Mouse (Mus musculus): ENCODE measurements around the gene Aldob. TPM values are rescaled to one million over a fixed set of nuclear protein-coding genes. Genes with fewer than 3 reads are reported as not detected.
A peak's percentile ranks its signal among the peaks of the same experiment; 100 is the strongest.

Gene Aldob
- polyA plus RNA-seq, 1 experiment from 2014 or later: 0.25 TPM

DNA sequence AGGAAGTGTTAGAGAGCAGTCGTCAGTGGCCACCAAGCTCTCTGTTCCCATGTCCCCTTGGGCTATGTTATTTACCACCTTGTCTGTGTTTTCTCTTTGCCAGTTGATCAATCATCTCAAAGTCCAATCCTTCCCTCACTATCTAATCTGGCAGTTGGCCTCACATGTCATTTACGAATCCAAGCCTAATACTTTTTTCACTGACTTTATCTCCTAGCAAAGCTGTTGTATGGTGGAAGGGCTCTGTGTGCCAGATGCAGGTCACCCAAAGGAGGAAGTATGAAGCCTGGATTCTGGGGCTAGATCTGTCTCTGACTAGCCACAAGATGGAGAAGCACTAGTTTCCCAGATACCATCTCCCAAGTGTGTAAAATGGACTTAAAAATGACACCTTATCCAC lies 8.8 kb upstream of the Aldob start:
- H3K27ac ChIP-seq: no peak overlapping the region
- no peak overlapping the region for H3K4me2 ChIP-seq
- ATAC-seq (replicated peaks): no peak
- H3K27me3 ChIP-seq (replicated peaks): no peaks in the 10 kb centered on the region
- H3K4me3 ChIP-seq: no peak overlapping the region
- no peaks in the 10 kb centered on the region; the same call in 1 of the 2 replicates for H3K4me1 ChIP-seq
- no peaks in the 10 kb centered on the region for H3K36me3 ChIP-seq (replicated peaks)
- 91% methylated on average over 2 of the region's 2 CpGs for WGBS
- no peaks in the 10 kb centered on the region for H3K9me3 ChIP-seq
- no peak overlapping the region for H3K9ac ChIP-seq

DNA sequence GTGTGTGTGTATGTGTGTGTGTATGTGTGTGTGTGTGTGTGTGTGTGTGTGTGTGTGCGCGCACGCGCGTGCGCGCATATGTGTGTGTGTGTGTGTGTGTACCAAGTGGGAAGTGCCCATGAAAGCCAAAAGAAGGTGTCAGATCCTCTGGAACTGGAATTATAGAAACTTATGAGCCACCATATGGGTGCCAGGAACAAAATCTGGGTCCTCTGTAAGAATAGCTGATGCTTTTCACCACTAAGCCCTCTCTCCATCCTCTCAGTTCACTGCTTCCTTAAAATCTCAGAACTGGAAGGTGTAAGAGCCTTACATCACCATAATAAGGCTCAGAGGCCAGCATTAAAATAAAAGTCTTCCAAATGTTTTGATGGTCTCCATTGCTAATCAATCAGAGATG lies 8.0 kb upstream of the Aldob start:
- no peaks in the 10 kb centered on the region for H3K27me3 ChIP-seq (replicated peaks)
- no peak overlapping the region for H3K9ac ChIP-seq
- H3K4me3 ChIP-seq: no peak overlapping the region
- no peaks in the 10 kb centered on the region for H3K9me3 ChIP-seq
- H3K4me2 ChIP-seq: no peak overlapping the region
- H3K4me1 ChIP-seq: no peaks in the 10 kb centered on the region; the same call in 1 of the 2 replicates
- H3K36me3 ChIP-seq (replicated peaks): no peaks in the 10 kb centered on the region
- WGBS: 99% methylated on average over 7 of the region's 7 CpGs
- ATAC-seq (replicated peaks): no peak
- no peak overlapping the region for H3K27ac ChIP-seq

DNA sequence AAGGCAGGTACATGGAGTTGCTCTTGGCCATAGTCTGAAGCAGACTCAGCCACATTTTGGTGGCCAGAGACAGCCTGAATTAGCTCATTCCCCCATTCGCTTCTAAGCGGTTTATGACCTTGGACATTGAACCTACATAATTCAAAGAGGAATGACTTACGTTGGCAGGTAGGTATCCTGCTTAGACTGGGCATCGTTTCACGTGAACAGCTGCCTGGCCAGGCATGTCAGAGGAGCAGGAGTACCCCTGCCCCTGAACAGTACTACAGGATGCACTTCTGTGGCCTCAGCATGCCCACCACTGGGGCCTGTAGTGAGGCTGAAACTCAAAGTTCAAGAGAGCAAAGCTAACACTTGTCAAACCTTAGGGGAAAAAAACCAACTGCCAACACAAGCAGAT lies 4.0 kb upstream of the Aldob start:
- H3K4me1 ChIP-seq: no peaks in the 10 kb centered on the region
- H3K27ac ChIP-seq: no peak overlapping the region
- no peak overlapping the region for H3K4me2 ChIP-seq
- no peaks in the 10 kb centered on the region for H3K36me3 ChIP-seq (replicated peaks)
- 86% methylated on average over 5 of the region's 5 CpGs for whole genome bisulfite sequencing
- no peaks in the 10 kb centered on the region for H3K9me3 ChIP-seq
- H3K9ac ChIP-seq: no peak overlapping the region
- no peak for ATAC-seq (replicated peaks)
- H3K27me3 ChIP-seq (replicated peaks): no peaks in the 10 kb centered on the region
- no peak overlapping the region for H3K4me3 ChIP-seq

DNA sequence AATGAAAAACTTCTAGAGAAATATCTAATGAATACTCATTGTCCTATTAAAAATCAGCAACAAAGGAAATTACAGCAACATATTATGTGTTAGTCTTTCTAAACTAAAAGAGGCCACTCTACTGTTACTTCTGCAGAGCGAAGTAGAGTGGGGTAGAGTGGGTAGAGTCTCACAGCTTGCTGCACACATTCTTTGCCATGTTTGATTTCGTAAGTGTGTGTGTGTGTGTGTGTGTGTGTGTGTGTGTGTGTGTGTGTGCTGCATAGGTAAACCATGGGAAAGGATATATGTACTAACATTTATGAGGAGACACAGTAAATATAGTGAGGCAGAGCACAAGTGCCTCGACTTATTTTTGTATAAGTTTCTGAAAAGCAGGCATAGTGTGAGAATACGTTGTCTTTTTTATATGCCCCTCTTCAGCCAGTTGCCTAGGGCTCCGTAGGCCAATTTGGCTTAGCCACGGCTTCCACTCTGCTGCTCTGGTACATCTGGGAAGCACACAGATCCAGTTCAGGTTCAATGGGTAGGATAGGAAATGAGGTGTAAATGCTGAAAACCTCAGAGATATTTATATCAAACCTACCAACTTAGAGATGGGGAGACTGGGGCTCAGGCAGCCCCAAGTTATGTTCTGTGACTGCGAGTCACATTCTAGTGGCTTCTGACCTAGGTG lies 1.7 kb downstream of the Aldob start:
- 89% methylated on average over 7 of the region's 7 CpGs for WGBS
- H3K9me3 ChIP-seq: no peaks in the 10 kb centered on the region
- no peak overlapping the region for H3K4me3 ChIP-seq
- no peak overlapping the region for H3K9ac ChIP-seq
- no peak overlapping the region for H3K4me2 ChIP-seq
- no peaks in the 10 kb centered on the region for H3K4me1 ChIP-seq
- no peaks in the 10 kb centered on the region for H3K36me3 ChIP-seq (replicated peaks)
- ATAC-seq (replicated peaks): no peak
- H3K27ac ChIP-seq: no peak overlapping the region
- no peaks in the 10 kb centered on the region for H3K27me3 ChIP-seq (replicated peaks)

DNA sequence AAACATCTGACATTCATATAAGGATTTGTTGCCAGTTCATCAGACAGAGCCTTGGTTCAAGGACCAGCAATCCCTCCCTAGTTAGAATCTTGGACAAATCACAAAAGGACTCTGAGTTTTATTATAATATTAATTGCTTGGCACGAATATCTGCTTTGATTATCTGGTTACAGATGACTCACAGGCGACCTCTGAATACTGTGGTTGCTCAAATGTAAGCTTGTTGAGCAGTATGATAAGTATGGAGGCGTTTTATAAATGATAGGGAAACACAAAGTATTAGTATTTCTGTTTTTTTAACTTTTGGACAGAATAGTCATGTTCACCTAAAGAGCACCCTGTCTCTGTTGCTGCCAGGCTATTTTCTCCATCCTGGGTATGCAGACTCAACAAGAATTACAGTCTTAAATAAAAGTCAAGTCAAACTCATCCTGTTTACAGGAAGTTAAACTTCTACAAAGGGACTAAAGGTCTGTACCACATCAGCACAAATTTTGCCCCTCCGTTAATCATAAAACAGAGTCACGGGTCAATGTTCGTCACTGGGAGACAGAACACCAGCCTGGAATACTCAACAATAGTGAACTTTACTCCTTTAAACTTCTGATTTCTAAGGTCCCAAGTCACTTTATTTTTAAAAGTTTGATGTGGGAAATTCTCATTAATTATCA lies 2.3 kb downstream of the Aldob start:
- Histone ChIP-seq H3K4me2 (no peak overlapping the region), H3K27me3 (replicated peaks) (no peaks in the 10 kb centered on the region), H3K4me3 (no peak overlapping the region), H3K9ac (no peak overlapping the region), H3K9me3 (no peaks in the 10 kb centered on the region), H3K4me1 (no peaks in the 10 kb centered on the region), H3K36me3 (replicated peaks) (no peaks in the 10 kb centered on the region), H3K27ac (no peak overlapping the region)
- WGBS: 78% methylated on average over 6 of the region's 6 CpGs
- no peak for ATAC-seq (replicated peaks)

DNA sequence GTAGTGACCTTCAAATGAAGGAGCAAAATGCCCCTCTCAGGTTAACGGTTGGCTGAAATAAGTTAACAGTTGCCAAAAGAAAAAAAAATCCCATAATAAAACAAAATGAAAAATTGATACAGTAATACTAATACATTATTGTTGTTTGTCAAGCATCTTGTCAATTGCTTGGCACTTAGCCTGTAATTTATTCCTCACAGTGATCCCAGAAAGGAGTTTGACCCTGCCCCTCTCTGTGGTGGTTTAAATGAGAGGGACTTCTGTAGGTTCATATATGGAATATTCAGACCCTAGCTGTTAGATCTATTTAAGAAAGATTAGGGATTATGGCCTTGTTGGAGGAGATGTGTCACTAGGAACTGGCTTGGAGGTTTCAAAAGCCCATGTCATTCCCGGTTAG lies 3.3 kb downstream of the Aldob start:
- Histone ChIP-seq H3K4me2 (no peak overlapping the region), H3K4me1 (no peaks in the 10 kb centered on the region), H3K27ac (no peak overlapping the region), H3K9ac (no peak overlapping the region), H3K9me3 (no peaks in the 10 kb centered on the region), H3K27me3 (replicated peaks) (no peaks in the 10 kb centered on the region), H3K4me3 (no peak overlapping the region), H3K36me3 (replicated peaks) (no peaks in the 10 kb centered on the region)
- no peak for ATAC-seq (replicated peaks)
- 79% methylated on average over 2 of the region's 2 CpGs for WGBS

DNA sequence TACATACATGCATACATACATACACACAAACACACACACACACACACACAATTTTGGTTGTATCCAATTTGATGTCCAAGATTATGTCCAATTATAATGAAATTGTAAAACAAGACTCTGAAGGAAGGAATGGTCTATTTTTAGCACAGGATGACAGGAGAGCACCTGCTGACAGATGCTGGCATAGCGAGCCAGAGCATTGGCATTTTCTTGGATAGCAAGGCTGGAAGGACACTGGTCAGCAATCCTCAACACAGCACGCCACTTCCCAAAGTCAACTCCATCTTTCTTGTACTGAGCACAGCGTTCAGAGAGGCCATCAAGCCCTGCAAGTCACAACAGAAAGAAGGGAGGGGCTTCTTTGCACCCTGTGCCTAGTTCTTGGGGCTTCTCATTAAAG lies 8.4 kb downstream of the Aldob start:
- Histone ChIP-seq H3K27ac (no peak overlapping the region), H3K4me2 (no peak overlapping the region), H3K4me1 (no peaks in the 10 kb centered on the region), H3K9me3 (no peaks in the 10 kb centered on the region), H3K4me3 (no peak overlapping the region), H3K36me3 (replicated peaks) (no peaks in the 10 kb centered on the region), H3K9ac (no peak overlapping the region), H3K27me3 (replicated peaks) (no peaks in the 10 kb centered on the region)
- ATAC-seq (replicated peaks): no peak
- WGBS: 83% methylated on average over 3 of the region's 3 CpGs

DNA sequence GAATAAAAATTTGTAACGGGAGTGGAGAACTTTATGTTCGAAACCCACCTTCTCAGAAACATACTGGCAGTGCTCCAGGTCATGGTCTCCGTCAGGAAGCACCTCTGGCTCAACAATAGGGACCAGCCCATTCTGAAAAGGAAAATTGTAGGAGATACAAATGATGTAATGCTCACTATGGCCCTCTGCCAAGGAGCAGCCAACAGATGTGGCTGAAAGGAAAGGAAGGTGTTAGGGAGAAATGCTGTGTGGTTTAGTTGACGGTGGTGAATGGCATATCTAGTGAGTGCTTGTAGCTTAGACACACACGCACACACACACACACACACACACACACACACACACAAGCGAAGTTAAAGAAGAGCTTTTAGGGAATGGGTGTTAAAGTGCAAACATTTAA lies 9.7 kb downstream of the Aldob start:
- H3K4me1 ChIP-seq: no peaks in the 10 kb centered on the region
- H3K27me3 ChIP-seq (replicated peaks): no peaks in the 10 kb centered on the region
- H3K36me3 ChIP-seq (replicated peaks): no peaks in the 10 kb centered on the region
- no peak overlapping the region for H3K4me2 ChIP-seq
- no peak overlapping the region for H3K9ac ChIP-seq
- WGBS: 75% methylated on average over 6 of the region's 6 CpGs
- no peak overlapping the region for H3K4me3 ChIP-seq
- no peak for ATAC-seq (replicated peaks)
- H3K27ac ChIP-seq: no peak overlapping the region
- no peaks in the 10 kb centered on the region for H3K9me3 ChIP-seq

DNA sequence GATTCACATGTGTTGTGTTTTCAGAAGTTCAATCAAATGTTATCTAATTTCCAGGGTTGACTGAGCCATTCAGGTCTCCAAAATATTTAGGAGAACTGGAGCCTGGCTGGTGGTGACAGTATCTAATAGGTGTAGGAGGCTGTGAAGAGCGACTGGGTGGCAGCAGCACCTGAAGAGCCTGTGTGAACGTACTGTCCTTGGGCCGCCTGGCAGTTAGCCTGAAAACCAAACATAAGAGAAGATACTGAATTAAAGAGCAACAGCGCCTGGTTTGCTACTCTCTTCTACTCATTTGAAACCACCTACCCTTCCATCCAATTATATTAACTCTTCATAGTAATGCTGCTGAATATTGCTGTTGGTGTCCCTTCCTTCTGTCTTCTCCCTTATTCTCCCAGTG lies 12.7 kb downstream of the Aldob start:
- no peak overlapping the region for H3K27ac ChIP-seq
- H3K4me1 ChIP-seq: no peaks in the 10 kb centered on the region
- no peak overlapping the region for H3K4me2 ChIP-seq
- H3K27me3 ChIP-seq (replicated peaks): no peaks in the 10 kb centered on the region
- H3K9ac ChIP-seq: no peak overlapping the region
- no peaks in the 10 kb centered on the region for H3K9me3 ChIP-seq
- H3K36me3 ChIP-seq (replicated peaks): 0 out of 2 replicates have a peak, but pooled peaks cover 2% of the 10 kb centered on the region
- H3K4me3 ChIP-seq: no peak overlapping the region
- WGBS: 91% methylated on average over 4 of the region's 4 CpGs
- no peak for ATAC-seq (replicated peaks)

DNA sequence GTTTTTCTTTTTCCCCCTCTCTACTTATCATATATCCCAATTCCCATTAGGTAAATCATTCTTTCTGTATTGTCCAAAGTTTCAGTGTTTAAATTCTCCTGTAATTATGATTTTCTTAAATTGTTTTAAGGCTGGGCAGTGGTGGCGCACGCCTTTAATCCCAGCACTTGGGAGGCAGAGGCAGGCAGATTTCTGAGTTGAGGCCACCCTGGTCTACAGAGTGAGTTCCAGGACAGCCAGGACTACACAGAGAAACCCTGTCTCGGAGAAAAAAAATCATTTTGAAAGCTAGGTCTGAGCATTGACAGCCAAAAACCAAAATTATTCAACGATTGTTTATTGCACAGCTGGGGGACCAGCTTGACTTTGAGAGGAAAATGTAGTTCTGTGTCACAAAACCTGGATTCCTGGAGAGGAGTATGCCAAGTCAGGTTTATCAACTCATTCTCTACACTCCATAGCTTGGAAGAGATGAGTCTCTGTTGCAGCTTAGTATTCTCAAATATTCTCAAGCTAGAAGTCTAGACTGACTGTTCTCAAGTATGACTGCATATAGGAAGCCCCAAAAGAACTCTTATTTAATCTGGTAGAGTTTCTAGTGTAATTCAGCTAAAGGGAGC lies 13.6 kb downstream of the Aldob start:
- H3K27me3 ChIP-seq (replicated peaks): no peaks in the 10 kb centered on the region
- H3K9me3 ChIP-seq: no peaks in the 10 kb centered on the region
- ATAC-seq (replicated peaks): no peak
- no peak overlapping the region for H3K27ac ChIP-seq
- H3K9ac ChIP-seq: no peak overlapping the region
- WGBS: 93% methylated on average over 4 of the region's 4 CpGs
- no peak overlapping the region for H3K4me2 ChIP-seq
- H3K4me1 ChIP-seq: no peaks in the 10 kb centered on the region
- no peak overlapping the region for H3K4me3 ChIP-seq
- peaks cover 6% of the 10 kb centered on the region for H3K36me3 ChIP-seq (replicated peaks)

DNA sequence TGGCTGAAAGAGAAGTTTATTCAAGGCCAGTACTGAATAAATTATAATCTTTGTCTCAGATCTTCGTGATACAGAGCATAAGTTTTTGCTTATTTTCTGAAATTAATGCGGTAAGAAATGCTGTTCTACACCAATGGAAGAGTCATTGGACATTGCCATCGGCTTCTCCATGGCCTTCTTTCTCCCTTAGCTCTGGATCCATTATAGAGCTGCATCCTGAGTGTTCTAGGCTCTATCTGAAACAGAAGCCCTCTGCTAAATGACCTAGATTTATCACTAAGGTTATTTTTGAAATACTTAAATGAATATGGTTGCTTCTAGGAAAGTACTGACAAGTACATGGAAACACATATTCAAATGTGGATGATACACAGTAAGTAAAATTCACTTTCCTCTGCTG lies 14.3 kb downstream of the Aldob start:
- Histone ChIP-seq H3K4me2 (no peak overlapping the region), H3K9ac (no peak overlapping the region), H3K4me3 (no peak overlapping the region), H3K36me3 (replicated peaks) (peaks cover 14% of the 10 kb centered on the region), H3K9me3 (no peaks in the 10 kb centered on the region), H3K27ac (no peak overlapping the region), H3K4me1 (no peaks in the 10 kb centered on the region), H3K27me3 (replicated peaks) (no peaks in the 10 kb centered on the region)
- no peak for ATAC-seq (replicated peaks)
- 88% methylated on average over 3 of the region's 3 CpGs for WGBS

DNA sequence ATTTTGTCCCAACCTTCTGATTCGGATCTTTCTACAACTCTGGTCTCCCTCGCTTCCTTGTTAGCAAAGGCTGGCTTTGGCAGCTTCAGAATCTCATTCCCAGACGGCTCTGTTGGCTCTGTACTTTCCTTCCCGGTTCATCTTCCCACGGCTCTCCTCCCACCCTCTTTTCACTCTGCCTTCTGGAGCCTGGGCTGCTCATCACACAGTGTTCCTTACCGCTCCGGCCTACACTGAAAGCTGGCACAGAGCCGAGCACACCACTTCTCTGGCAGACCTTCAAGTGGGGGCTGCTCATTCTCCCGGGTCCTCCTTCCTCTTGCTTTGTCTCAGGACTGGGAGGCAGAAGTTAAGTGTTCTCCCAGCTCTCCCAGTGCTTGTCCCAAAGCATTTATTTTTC lies 26.8 kb downstream of the Aldob start:
- no peak overlapping the region for H3K27ac ChIP-seq
- H3K4me2 ChIP-seq: 0 out of 2 replicates have a peak overlapping the region, but pooled peaks have one; percentile 58
- H3K4me1 ChIP-seq: peaks cover 30% of the 10 kb centered on the region
- no peak for ATAC-seq (replicated peaks)
- no peaks in the 10 kb centered on the region for H3K27me3 ChIP-seq (replicated peaks)
- H3K36me3 ChIP-seq (replicated peaks): peaks cover 7% of the 10 kb centered on the region; the same call in 1 of the 2 replicates
- H3K4me3 ChIP-seq: no peak overlapping the region
- 79% methylated on average over 9 of the region's 9 CpGs for WGBS
- H3K9me3 ChIP-seq: no peaks in the 10 kb centered on the region
- H3K9ac ChIP-seq: no peak overlapping the region
